Mouse (Mus musculus) intestine, embryonic 15.5 days (tissue): Measurements from ENCODE around the gene Wdr13. TPM values are rescaled to one million over a fixed set of nuclear protein-coding genes. Genes with fewer than 3 reads are reported as not detected.
"Not testable (repeated sequence)": the region's sequence is repeated elsewhere in the genome, so short reads cannot be mapped to it uniquely, and the experiment has no call there.

Source experiments
- ATAC-seq: fragments of 200-750 bp; cut with Nextera tagmentation; 2 replicates; pipeline ENCODE4 v1.8.0; 2017; ENCODE audit warnings: moderate TSS enrichment, moderate library complexity
- H3K27ac ChIP-seq: fragments of 300-500 bp; sonication (generic); 2 replicates; pipeline ENCODE4 v1.5.1; 2015; ENCODE audit warnings: mild to moderate bottlenecking, inconsistent platforms
- H3K27me3 ChIP-seq: fragments of 300-500 bp; sonication (generic); replicated peaks from 2 replicates; pipeline ENCODE4 v1.6.1; 2015; ENCODE audit warnings: inconsistent platforms
- H3K36me3 ChIP-seq: fragments of 300-500 bp; sonication (generic); 2 replicates; pipeline ENCODE4 v1.6.1; 2015; ENCODE audit warnings: inconsistent platforms
- H3K4me1 ChIP-seq: fragments of 300-500 bp; sonication (generic); replicated peaks from 2 replicates; pipeline ENCODE4 v1.6.1; 2015; ENCODE audit warnings: inconsistent platforms
- H3K4me2 ChIP-seq: fragments of 300-500 bp; sonication (generic); replicated peaks from 2 replicates; pipeline ENCODE4 v1.6.1; 2015; ENCODE audit warnings: mild to moderate bottlenecking, inconsistent platforms
- H3K4me3 ChIP-seq: fragments of 300-500 bp; sonication (generic); replicated peaks from 2 replicates; pipeline ENCODE4 v1.5.1; 2015; ENCODE audit warnings: inconsistent platforms
- H3K9ac ChIP-seq: fragments of 300-500 bp; sonication (generic); 2 replicates; pipeline ENCODE4 v1.6.1; 2015; ENCODE audit warnings: inconsistent platforms
- H3K9me3 ChIP-seq: fragments of 300-500 bp; sonication (generic); 2 replicates; pipeline ENCODE4 v1.6.1; 2016; ENCODE audit warnings: inconsistent platforms
- WGBS: fragments of 180-500 bp; shearing (Covaris S2); methylation state at CpG from one replicate; pipeline ENCODE4 v1.1.7; 2015; 5-methylcytosine and 5-hydroxymethylcytosine counted together
- polyA plus RNA-seq: library from polyadenylated mRNA; unstranded; fragments of >200 nt; fragmentation: Nextera tagmentation; extraction: Ambion mirVana; gene quantifications from 2 replicates; pipeline ENCODE4 v1.2.1, GENCODE M21; 2015

Wdr13 gene
- polyA plus RNA-seq, 1 experiment from 2014 or later = 21.7 TPM

- Histone ChIP-seq H3K4me3 (peak overlapping the region; percentile 24), H3K36me3 (no peaks in the 10 kb centered on the region), H3K9me3 (no peaks in the 10 kb centered on the region), H3K27me3 (no peaks in the 10 kb centered on the region), H3K9ac (no peak overlapping the region), H3K4me1 (no peaks in the 10 kb centered on the region), H3K4me2 (peak overlapping the region; percentile 41), H3K27ac (peak overlapping the region; percentile 40; the same call in 1 of the 2 replicates)
- WGBS = 10% methylated on average over 19 of the region's 19 CpGs
- peak; percentile 97 for ATAC-seq
Observed at GRCm38 (mm10) chrX:8096787-8097242, 35.9 kb downstream of the Wdr13 start.

DNA sequence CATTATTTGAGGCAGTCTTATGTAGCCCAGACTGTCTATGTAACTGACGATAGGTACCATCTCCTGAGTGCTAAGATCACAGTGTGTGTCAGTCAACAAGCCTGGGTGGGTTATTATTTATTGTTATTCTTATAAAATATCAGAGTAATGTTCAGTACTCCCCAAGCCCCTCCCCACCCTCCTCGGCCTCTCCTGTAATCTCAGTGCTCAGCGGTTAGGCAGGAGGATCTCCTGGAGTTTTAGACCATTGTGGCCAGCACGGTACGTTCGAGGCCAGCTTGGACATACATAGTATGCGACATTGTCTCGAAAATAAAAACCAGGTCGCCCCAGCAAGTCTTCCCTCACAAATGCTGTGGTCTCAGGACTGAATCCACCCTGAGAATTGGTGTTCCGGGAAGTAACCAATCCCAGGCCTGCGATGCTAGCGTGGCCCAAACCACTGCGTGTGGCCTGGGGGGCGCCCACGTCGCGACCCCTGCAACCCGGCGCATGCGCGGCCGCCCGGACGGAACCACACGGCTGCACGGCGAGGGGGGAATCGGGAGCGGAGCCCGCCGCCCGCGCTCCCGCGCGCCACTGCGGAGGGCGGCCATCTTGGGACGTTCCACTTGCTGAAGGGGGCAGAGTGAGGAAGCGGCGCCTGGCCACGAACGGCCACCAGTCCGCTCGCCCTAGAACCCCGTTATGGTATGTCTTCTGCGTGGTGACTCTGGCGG lies 36.5 kb downstream of the Wdr13 start:
- H3K4me2 ChIP-seq = peak overlapping the region; percentile 31; the same call in 1 of the 2 replicates
- H3K9me3 ChIP-seq, H3K36me3 ChIP-seq, H3K27me3 ChIP-seq, H3K9ac ChIP-seq, H3K4me1 ChIP-seq, H3K27ac ChIP-seq: not testable (repeated sequence)
- 31% methylated on average over 3 of the region's 48 CpGs for WGBS
- peak; percentile 94 for ATAC-seq
- H3K4me3 ChIP-seq = peak overlapping the region; percentile 24; the same call in 1 of the 2 replicates

DNA sequence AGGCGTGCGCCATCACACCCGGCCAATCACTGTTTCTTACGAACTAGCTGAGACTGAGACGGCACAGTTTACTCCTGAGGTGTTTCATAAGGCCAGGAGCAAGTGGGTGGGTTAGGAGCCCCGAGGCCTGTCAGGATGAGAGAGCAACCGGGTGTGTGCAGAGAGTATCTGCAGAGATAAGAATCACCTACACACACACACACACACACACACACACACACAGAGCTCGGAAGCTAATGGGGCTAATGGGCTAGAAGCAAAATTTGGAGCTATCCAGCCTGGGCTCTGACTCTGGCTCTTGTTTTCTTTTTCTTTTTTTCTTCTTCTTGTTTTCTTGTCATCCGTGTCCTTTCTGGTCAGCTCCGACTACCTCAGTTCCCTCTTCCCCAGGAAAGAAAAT lies 37.1 kb downstream of the Wdr13 start:
- WGBS = 78% methylated on average over 10 of the region's 10 CpGs

DNA sequence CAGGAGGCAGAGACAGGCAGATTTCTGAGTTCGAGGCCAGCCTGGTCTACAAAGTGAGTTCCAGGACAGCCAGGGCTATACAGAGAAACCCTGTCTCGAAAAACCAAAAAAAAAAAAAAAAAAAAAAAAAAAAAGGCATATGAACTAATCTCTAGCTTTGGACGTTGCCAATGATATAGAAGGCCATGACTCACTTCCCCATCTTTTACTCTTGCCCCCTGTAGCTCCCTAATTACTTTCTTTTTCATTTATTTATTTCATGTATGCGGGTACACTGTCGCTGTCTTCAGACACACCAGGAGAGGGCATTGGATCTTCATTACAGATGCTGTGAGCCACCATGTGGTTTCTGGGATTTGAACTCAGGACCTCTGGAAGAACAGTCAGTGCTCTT lies 41.7 kb downstream of the Wdr13 start:
- H3K27ac ChIP-seq, H3K4me2 ChIP-seq, H3K36me3 ChIP-seq, H3K9ac ChIP-seq, H3K9me3 ChIP-seq, H3K4me3 ChIP-seq, ATAC-seq, H3K27me3 ChIP-seq, H3K4me1 ChIP-seq: not testable (repeated sequence)
- WGBS = 77% methylated on average over 4 of the region's 5 CpGs

More for the DNA sequence above, 37.1 kb downstream of the Wdr13 start:
- Histone ChIP-seq H3K9me3 (no peaks in the 10 kb centered on the region), H3K4me3 (0 out of 2 replicates have a peak overlapping the region, but pooled peaks have one; percentile 9), H3K4me1 (no peaks in the 10 kb centered on the region), H3K27ac (no peak overlapping the region), H3K27me3 (no peaks in the 10 kb centered on the region), H3K4me2 (peak overlapping the region; percentile 31; the same call in 1 of the 2 replicates), H3K9ac (no peak overlapping the region), H3K36me3 (no peaks in the 10 kb centered on the region)
- ATAC-seq = no peak

GRCm38 (mm10) chrX:8090346-8090953 lies 42.2 kb downstream of the Wdr13 start, which contains the start of gene Was:
Was (minus strand) TSS chrX:8090498.
- Histone ChIP-seq H3K9ac (no peak within 1 kb of the TSS), H3K4me2 (no peak within 1 kb of the TSS), H3K9me3 (no peaks in the 10 kb centered on the region), H3K4me3 (no peak within 1 kb of the TSS), H3K36me3 (no peaks in the 10 kb centered on the region), H3K27ac (no peak within 1 kb of the TSS), H3K4me1 (no peaks in the 10 kb centered on the region), H3K27me3 (no peaks in the 10 kb centered on the region)
- 78% methylated on average over 14 of the region's 14 CpGs for WGBS
- no peak for ATAC-seq

- H3K27ac ChIP-seq = no peak overlapping the region
Observed at GRCm38 (mm10) chrX:8089746-8090145, 42.9 kb downstream of the Wdr13 start.

GRCm38 (mm10) chrX:8085611-8086010 lies 47.1 kb downstream of the Wdr13 start:
- Histone ChIP-seq H3K9me3 (no peaks in the 10 kb centered on the region), H3K4me2 (no peak overlapping the region), H3K27me3 (no peaks in the 10 kb centered on the region), H3K4me3 (no peak overlapping the region), H3K9ac (no peak overlapping the region), H3K36me3 (no peaks in the 10 kb centered on the region), H3K27ac (no peak overlapping the region), H3K4me1 (no peaks in the 10 kb centered on the region)
- ATAC-seq = no peak
- 83% methylated on average over 8 of the region's 8 CpGs for WGBS

More at GRCm38 (mm10) chrX:8089746-8090145, 42.9 kb downstream of the Wdr13 start:
- 89% methylated on average over 3 of the region's 3 CpGs for WGBS
- H3K27me3 ChIP-seq = no peaks in the 10 kb centered on the region
- H3K9ac ChIP-seq = no peak overlapping the region
- no peak for ATAC-seq
- H3K4me2 ChIP-seq = no peak overlapping the region
- no peak overlapping the region for H3K4me3 ChIP-seq
- no peaks in the 10 kb centered on the region for H3K36me3 ChIP-seq
- no peaks in the 10 kb centered on the region for H3K9me3 ChIP-seq
- no peaks in the 10 kb centered on the region for H3K4me1 ChIP-seq

DNA sequence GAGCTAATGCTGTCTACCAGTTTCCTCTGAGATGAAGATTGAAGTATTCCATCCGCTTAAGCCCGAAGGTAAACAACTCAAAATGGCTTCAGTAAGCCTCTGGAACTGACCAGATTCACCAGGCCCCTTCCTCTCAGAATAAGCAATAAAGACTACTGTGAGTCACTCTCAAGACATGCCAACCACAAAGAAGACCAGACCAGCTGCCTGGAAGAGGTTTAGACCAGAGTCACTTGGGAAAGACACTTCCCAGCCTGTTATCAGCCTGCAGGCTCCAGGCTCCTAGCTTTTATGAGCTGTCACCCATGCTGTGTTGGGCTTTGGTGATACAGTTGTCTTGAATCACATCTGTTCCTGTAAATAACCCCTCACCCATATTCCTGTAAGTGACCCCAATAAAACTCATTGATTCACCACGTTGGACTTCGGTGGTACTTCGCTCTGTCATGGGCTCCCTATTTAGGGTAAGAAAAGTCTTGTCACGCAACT lies 47.9 kb downstream of the Wdr13 start:
- no peaks in the 10 kb centered on the region for H3K27me3 ChIP-seq
- no peaks in the 10 kb centered on the region for H3K9me3 ChIP-seq
- no peak overlapping the region for H3K4me2 ChIP-seq
- no peak for ATAC-seq
- H3K4me3 ChIP-seq = no peak overlapping the region
- WGBS = 74% methylated on average over 6 of the region's 6 CpGs
- H3K27ac ChIP-seq = no peak overlapping the region
- no peak overlapping the region for H3K9ac ChIP-seq
- no peaks in the 10 kb centered on the region for H3K4me1 ChIP-seq
- H3K36me3 ChIP-seq = no peaks in the 10 kb centered on the region

- no peaks in the 10 kb centered on the region for H3K27me3 ChIP-seq
- peak overlapping the region; percentile 56 for H3K4me3 ChIP-seq
- peak overlapping the region; percentile 55 for H3K4me2 ChIP-seq
- ATAC-seq = peak; percentile 13; the same call in 1 of the 2 replicates
- no peaks in the 10 kb centered on the region for H3K4me1 ChIP-seq
- 40% methylated on average over 3 of the region's 3 CpGs for WGBS
- H3K27ac ChIP-seq = 0 out of 2 replicates have a peak overlapping the region, but pooled peaks have one; percentile 17
- no peak overlapping the region for H3K9ac ChIP-seq
- no peaks in the 10 kb centered on the region for H3K9me3 ChIP-seq
- no peaks in the 10 kb centered on the region for H3K36me3 ChIP-seq
Observed at GRCm38 (mm10) chrX:8075104-8075503, 57.6 kb downstream of the Wdr13 start.

- Histone ChIP-seq H3K9ac (peak within 1 kb of the TSS; percentile 66), H3K27ac (peak within 1 kb of the TSS; percentile 85), H3K4me1 (no peaks in the 10 kb centered on the region), H3K27me3 (no peaks in the 10 kb centered on the region), H3K36me3 (no peaks in the 10 kb centered on the region), H3K4me2 (peak within 1 kb of the TSS; percentile 55), H3K4me3 (peak within 1 kb of the TSS; percentile 56), H3K9me3 (no peaks in the 10 kb centered on the region)
- 21% methylated on average over 46 of the region's 46 CpGs for WGBS
- peak; percentile 99 for ATAC-seq
Observed at GRCm38 (mm10) chrX:8074430-8075014, 58.2 kb downstream of the Wdr13 start, which contains the start of gene Suv39h1. Suv39h1 (minus strand) TSS chrX:8074760.

DNA sequence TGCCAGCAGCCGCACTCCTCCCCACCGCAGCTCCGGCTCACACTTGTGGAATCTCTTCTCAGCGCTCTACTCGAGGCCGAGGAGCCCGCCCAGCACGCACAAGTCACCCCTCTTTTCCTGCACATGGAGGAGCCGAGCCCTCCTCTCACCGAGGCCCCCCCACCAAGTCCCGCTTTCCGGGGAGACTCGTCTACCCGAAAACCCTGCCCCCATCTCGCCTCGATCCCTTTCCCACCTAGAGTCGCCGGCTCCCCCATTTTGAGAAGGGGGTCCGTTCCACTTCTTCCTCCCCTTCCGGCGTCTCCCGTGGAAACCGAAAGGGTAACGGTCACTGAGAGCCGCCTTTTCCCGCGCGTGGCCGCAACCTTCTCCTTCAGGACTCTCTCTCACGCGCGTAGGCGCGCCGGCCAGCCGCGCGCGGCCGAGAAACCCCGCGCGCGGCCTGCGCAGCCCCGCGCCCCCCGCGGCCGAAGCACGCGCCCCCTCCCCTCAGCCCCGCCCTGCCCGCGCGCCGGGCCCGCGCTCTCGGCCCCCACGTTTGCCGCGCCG lies 58.7 kb downstream of the Wdr13 start:
- Histone ChIP-seq H3K4me2 (peak overlapping the region; percentile 46), H3K4me3 (peak overlapping the region; percentile 56), H3K4me1 (no peaks in the 10 kb centered on the region), H3K9ac (peak overlapping the region; percentile 66), H3K36me3 (no peaks in the 10 kb centered on the region), H3K27ac (peak overlapping the region; percentile 85), H3K9me3 (no peaks in the 10 kb centered on the region), H3K27me3 (no peaks in the 10 kb centered on the region)
- peak; percentile 29 for ATAC-seq
- 24% methylated on average over 62 of the region's 64 CpGs for WGBS
